Mouse (Mus musculus) midbrain, postnatal 0 days (tissue): Measurements from ENCODE around the gene Hrasls5. TPM values are rescaled to one million over a fixed set of nuclear protein-coding genes. Genes with fewer than 3 reads are reported as not detected.

Source experiments
- ATAC-seq: fragments of 200-750 bp; cut with Nextera tagmentation; 2 replicates; pipeline ENCODE4 v1.8.0; 2017; ENCODE audit warnings: moderate number of reproducible peaks, mild to moderate bottlenecking, moderate TSS enrichment, moderate library complexity; ENCODE audit not compliant: low FRiP score
- DNase-seq: peaks from one replicate; pipeline ENCODE4 v3.0.0-alpha.2; 2015; ENCODE audit warnings: low spot score
- H3K27ac ChIP-seq: fragments of 300-500 bp; sonication (generic); 2 replicates; pipeline ENCODE4 v1.5.1; 2014; ENCODE audit warnings: low read depth, mild to moderate bottlenecking, low read length, mixed read lengths
- H3K27me3 ChIP-seq: fragments of 300-500 bp; sonication (generic); 2 replicates; pipeline ENCODE4 v1.6.1; 2014; ENCODE audit warnings: low read length, control low read depth, mixed read lengths; ENCODE audit not compliant: insufficient read depth
- H3K36me3 ChIP-seq: fragments of 300-500 bp; sonication (generic); 2 replicates; pipeline ENCODE4 v1.6.1; 2014; ENCODE audit warnings: low read length, control low read depth, mixed read lengths; ENCODE audit not compliant: insufficient read depth
- H3K4me1 ChIP-seq: fragments of 300-500 bp; sonication (generic); 2 replicates; pipeline ENCODE4 v1.6.1; 2014; ENCODE audit warnings: mild to moderate bottlenecking, control low read depth, antibody characterized with exemption, low read length, mixed read lengths; ENCODE audit not compliant: insufficient read depth
- H3K4me2 ChIP-seq: fragments of 300-500 bp; sonication (generic); 2 replicates; pipeline ENCODE4 v1.6.1; 2014; ENCODE audit warnings: low read depth, mild to moderate bottlenecking, low read length, mixed read lengths; ENCODE audit not compliant: poor library complexity, severe bottlenecking
- H3K4me3 ChIP-seq: fragments of 300-500 bp; sonication (generic); 2 replicates; pipeline ENCODE4 v1.5.1; 2014; ENCODE audit warnings: low read depth, mild to moderate bottlenecking, low read length, moderate library complexity
- H3K9ac ChIP-seq: fragments of 300-500 bp; sonication (generic); replicated peaks from 2 replicates; pipeline ENCODE4 v1.6.1; 2014; ENCODE audit warnings: mild to moderate bottlenecking, low read length, moderate library complexity, mixed read lengths; ENCODE audit not compliant: poor library complexity, severe bottlenecking
- H3K9me3 ChIP-seq: fragments of 300-500 bp; sonication (generic); 2 replicates; pipeline ENCODE4 v1.6.1; 2016; ENCODE audit warnings: low read length, control low read depth
- CTCF ChIP-seq: IDR thresholded peaks from 2 replicates; pipeline ENCODE4 v1.5.1; 2016; ENCODE audit warnings: antibody characterized with exemption, mild to moderate bottlenecking
- WGBS: fragments of 180-500 bp; shearing (Covaris S2); extraction: QIAGEN DNeasy Blood & Tissue Kit; methylation state at CpG from one replicate; pipeline ENCODE4 v1.1.7; 2014; 5-methylcytosine and 5-hydroxymethylcytosine counted together
- polyA plus RNA-seq: library from polyadenylated mRNA; unstranded; fragments of >200 nt; fragmentation: Nextera tagmentation; extraction: Ambion mirVana; gene quantifications from 2 replicates; pipeline ENCODE4 v1.2.1, GENCODE M21; 2015
- total RNA-seq: library from RNA; depleted of rRNA; stranded (reverse); fragments of >200 nt; gene quantifications from 2 replicates; pipeline ENCODE4 v1.2.3, GENCODE M21; 2014

Gene Hrasls5
- total and polyA plus RNA-seq, 2 experiments from 2014 or later: not detected

GRCm38 (mm10) chr19:7613151-7613550, 810 bp downstream of the Hrasls5 start:
- H3K9me3 ChIP-seq: no peaks in the 10 kb centered on the region
- no peak overlapping the region for H3K9ac ChIP-seq
- H3K4me3 ChIP-seq: no peak overlapping the region
- TF ChIP-seq CTCF: no peak
- H3K4me1 ChIP-seq: 0 out of 2 replicates have a peak, but pooled peaks cover 3% of the 10 kb centered on the region
- DNase-seq (no peak), ATAC-seq (no peak)
- no peak overlapping the region for H3K4me2 ChIP-seq
- no peak overlapping the region for H3K27ac ChIP-seq
- no peaks in the 10 kb centered on the region for H3K36me3 ChIP-seq
- H3K27me3 ChIP-seq: no peaks in the 10 kb centered on the region
- WGBS: 83% methylated on average over 7 of the region's 7 CpGs

DNA sequence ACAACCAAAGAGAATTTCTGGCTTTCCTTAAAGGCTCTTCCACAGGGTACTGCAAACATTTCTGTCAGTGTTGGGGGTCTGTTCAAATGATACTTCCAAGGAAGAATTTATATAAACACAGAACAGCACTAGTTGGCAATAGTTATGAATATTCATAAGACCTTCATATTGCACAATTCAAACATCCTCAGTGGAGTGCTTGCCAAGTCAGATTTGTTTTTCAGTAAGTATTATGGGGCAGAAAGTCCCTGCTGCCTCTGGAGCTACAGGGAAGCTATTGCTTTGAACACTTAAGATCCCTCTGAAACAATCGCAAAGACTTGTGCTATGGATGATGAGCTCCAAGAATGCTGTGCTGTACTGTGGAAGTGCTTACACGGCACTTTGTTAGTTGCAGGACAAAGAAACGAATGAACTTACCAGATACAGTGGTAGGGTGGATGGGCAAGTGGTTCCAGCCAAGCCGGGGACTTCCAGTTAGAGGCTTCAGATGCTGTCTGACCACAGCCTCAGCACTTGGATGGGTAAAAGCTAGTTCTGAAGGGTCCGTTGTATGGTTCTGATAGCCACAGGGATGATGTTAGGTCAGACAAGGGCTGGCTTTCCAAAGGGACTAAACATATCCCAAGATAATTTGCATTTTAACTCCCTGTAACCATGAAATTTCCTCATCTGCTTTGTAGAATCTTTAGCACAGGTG, 4.0 kb downstream of the Hrasls5 start:
- no peak for TF ChIP-seq CTCF
- Histone ChIP-seq H3K4me2 (no peak overlapping the region), H3K4me3 (no peak overlapping the region), H3K27ac (no peak overlapping the region), H3K9me3 (no peaks in the 10 kb centered on the region), H3K9ac (no peak overlapping the region), H3K36me3 (no peaks in the 10 kb centered on the region), H3K27me3 (no peaks in the 10 kb centered on the region), H3K4me1 (0 out of 2 replicates have a peak, but pooled peaks cover 3% of the 10 kb centered on the region)
- no peak for ATAC-seq
- no peak for DNase-seq
- WGBS: 73% methylated on average over 5 of the region's 5 CpGs

- no peak for TF ChIP-seq CTCF
- no peak for ATAC-seq
- 67% methylated on average over 3 of the region's 3 CpGs for WGBS
Measured at GRCm38 (mm10) chr19:7617085-7617484, 4.7 kb downstream of the Hrasls5 start.

GRCm38 (mm10) chr19:7617696-7618095, 5.4 kb downstream of the Hrasls5 start:
- H3K36me3 ChIP-seq: no peaks in the 10 kb centered on the region
- DNase-seq (peak; percentile 87), ATAC-seq (no peak)
- WGBS: 47% methylated on average over 7 of the region's 7 CpGs
- no peaks in the 10 kb centered on the region for H3K27me3 ChIP-seq
- TF ChIP-seq CTCF: peak; percentile 91
- no peak overlapping the region for H3K9ac ChIP-seq
- no peaks in the 10 kb centered on the region for H3K9me3 ChIP-seq
- no peaks in the 10 kb centered on the region for H3K4me1 ChIP-seq
- H3K4me3 ChIP-seq: no peak overlapping the region
- H3K4me2 ChIP-seq: no peak overlapping the region
- H3K27ac ChIP-seq: no peak overlapping the region

More at GRCm38 (mm10) chr19:7617085-7617484, 4.7 kb downstream of the Hrasls5 start:
- no peaks in the 10 kb centered on the region for H3K9me3 ChIP-seq
- DNase-seq: no peak
- no peak overlapping the region for H3K4me3 ChIP-seq
- no peak overlapping the region for H3K27ac ChIP-seq
- no peak overlapping the region for H3K4me2 ChIP-seq
- no peaks in the 10 kb centered on the region for H3K27me3 ChIP-seq
- no peaks in the 10 kb centered on the region for H3K36me3 ChIP-seq
- no peaks in the 10 kb centered on the region for H3K4me1 ChIP-seq
- H3K9ac ChIP-seq: no peak overlapping the region

GRCm38 (mm10) chr19:7633021-7633420, 20.7 kb downstream of the Hrasls5 start:
- TF ChIP-seq CTCF: no peak
- no peak for DNase-seq

DNA sequence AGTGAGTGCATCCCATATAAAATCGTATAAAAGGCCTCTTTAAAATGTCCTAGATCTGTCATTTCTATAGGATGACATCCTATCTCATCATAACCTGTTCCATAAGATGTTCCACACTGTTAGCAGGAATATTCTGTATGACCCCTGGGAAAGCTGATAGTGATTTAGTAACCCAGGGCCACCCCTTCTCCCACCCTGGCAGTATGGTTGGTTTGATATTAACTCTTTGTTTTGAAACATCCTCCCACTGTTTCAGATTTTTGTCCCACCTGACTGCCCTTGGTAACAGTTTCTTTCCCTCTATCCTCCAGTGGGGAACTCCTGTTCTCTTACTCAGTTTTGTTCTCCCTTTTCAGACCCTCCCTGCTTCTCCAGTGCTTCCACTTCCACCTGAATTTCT, 21.4 kb downstream of the Hrasls5 start:
- Histone ChIP-seq H3K27ac (no peak overlapping the region), H3K4me1 (no peaks in the 10 kb centered on the region), H3K9ac (no peak overlapping the region), H3K4me2 (no peak overlapping the region), H3K27me3 (no peaks in the 10 kb centered on the region), H3K36me3 (no peaks in the 10 kb centered on the region), H3K4me3 (no peak overlapping the region), H3K9me3 (no peaks in the 10 kb centered on the region)
- ATAC-seq (no peak), DNase-seq (no peak)
- TF ChIP-seq CTCF: no peak
- 70% methylated on average over 1 of the region's 1 CpGs for WGBS

More at GRCm38 (mm10) chr19:7633021-7633420, 20.7 kb downstream of the Hrasls5 start:
- ATAC-seq: no peak
- Histone ChIP-seq H3K4me1 (no peaks in the 10 kb centered on the region), H3K9me3 (no peaks in the 10 kb centered on the region), H3K4me2 (no peak overlapping the region), H3K4me3 (no peak overlapping the region), H3K36me3 (no peaks in the 10 kb centered on the region), H3K27me3 (no peaks in the 10 kb centered on the region), H3K9ac (no peak overlapping the region), H3K27ac (no peak overlapping the region)
